Mouse (Mus musculus) hindbrain, embryonic 15.5 days (tissue): ENCODE data around the gene Mast4. TPM values are rescaled to one million over a fixed set of nuclear protein-coding genes. Genes with fewer than 3 reads are reported as not detected.

Source experiments
- ATAC-seq: fragments of 200-750 bp; cut with Nextera tagmentation; 2 replicates; pipeline ENCODE4 v1.8.0; 2017; ENCODE audit warnings: low read depth, moderate number of reproducible peaks, moderate TSS enrichment; ENCODE audit not compliant: low FRiP score
- H3K27ac ChIP-seq: fragments of 300-500 bp; sonication (generic); replicated peaks from 2 replicates; pipeline ENCODE4 v1.5.1; 2015; ENCODE audit warnings: mild to moderate bottlenecking, inconsistent platforms
- H3K27me3 ChIP-seq: fragments of 300-500 bp; sonication (generic); 2 replicates; pipeline ENCODE4 v1.6.1; 2015; ENCODE audit warnings: control low read depth, inconsistent platforms
- H3K36me3 ChIP-seq: fragments of 300-500 bp; sonication (generic); 2 replicates; pipeline ENCODE4 v1.6.1; 2015; ENCODE audit warnings: control low read depth, inconsistent platforms
- H3K4me1 ChIP-seq: fragments of 300-500 bp; sonication (generic); replicated peaks from 2 replicates; pipeline ENCODE4 v1.6.1; 2015; ENCODE audit warnings: control low read depth, inconsistent platforms
- H3K4me2 ChIP-seq: fragments of 300-500 bp; sonication (generic); 2 replicates; pipeline ENCODE4 v1.6.1; 2015; ENCODE audit warnings: moderate library complexity, mild to moderate bottlenecking, inconsistent platforms
- H3K4me3 ChIP-seq: fragments of 300-500 bp; sonication (generic); 2 replicates; pipeline ENCODE4 v1.5.1; 2015; ENCODE audit warnings: mild to moderate bottlenecking, inconsistent platforms
- H3K9ac ChIP-seq: fragments of 300-500 bp; sonication (generic); 2 replicates; pipeline ENCODE4 v1.6.1; 2015; ENCODE audit warnings: inconsistent platforms
- H3K9me3 ChIP-seq: fragments of 300-500 bp; sonication (generic); 2 replicates; pipeline ENCODE4 v1.6.1; 2016; ENCODE audit warnings: control low read depth, inconsistent platforms
- WGBS: fragments of 180-500 bp; shearing (Covaris S2); methylation state at CpG from one replicate; pipeline ENCODE4 v1.1.7; 2015; 5-methylcytosine and 5-hydroxymethylcytosine counted together
- polyA plus RNA-seq: library from polyadenylated mRNA; unstranded; fragments of >200 nt; fragmentation: Nextera tagmentation; extraction: Ambion mirVana; gene quantifications from 2 replicates; pipeline ENCODE4 v1.2.1, GENCODE M21; 2015

The Mast4 gene
- polyA plus RNA-seq, 1 experiment from 2014 or later: 29.1 TPM

- no peak for ATAC-seq
- Histone ChIP-seq H3K4me1 (peaks cover 15% of the 10 kb centered on the region), H3K27ac (no peak overlapping the region), H3K36me3 (no peaks in the 10 kb centered on the region), H3K27me3 (no peaks in the 10 kb centered on the region), H3K4me2 (no peak overlapping the region), H3K9me3 (0 out of 2 replicates have a peak, but pooled peaks cover 5% of the 10 kb centered on the region), H3K9ac (no peak overlapping the region), H3K4me3 (no peak overlapping the region)
- WGBS: 72% methylated on average over 11 of the region's 11 CpGs
These were observed 462.8 kb downstream of the Mast4 start for GRCm38 (mm10) chr13:102871380-102872104.

GRCm38 (mm10) chr13:102869541-102869940 is 464.8 kb downstream of the Mast4 start:
- no peaks in the 10 kb centered on the region for H3K27me3 ChIP-seq
- H3K4me3 ChIP-seq: no peak overlapping the region
- WGBS: 73% methylated on average over 4 of the region's 4 CpGs
- H3K27ac ChIP-seq: no peak overlapping the region
- no peak overlapping the region for H3K4me2 ChIP-seq
- no peaks in the 10 kb centered on the region for H3K36me3 ChIP-seq
- 0 out of 2 replicates have a peak, but pooled peaks cover 5% of the 10 kb centered on the region for H3K9me3 ChIP-seq
- H3K4me1 ChIP-seq: peaks cover 16% of the 10 kb centered on the region
- no peak for ATAC-seq
- no peak overlapping the region for H3K9ac ChIP-seq

GRCm38 (mm10) chr13:102866816-102867215 is 467.5 kb downstream of the Mast4 start:
- Histone ChIP-seq H3K4me2 (no peak overlapping the region), H3K4me3 (no peak overlapping the region), H3K27ac (0 out of 2 replicates have a peak overlapping the region, but pooled peaks have one; percentile 21), H3K27me3 (no peaks in the 10 kb centered on the region), H3K4me1 (peaks cover 16% of the 10 kb centered on the region), H3K9me3 (0 out of 2 replicates have a peak, but pooled peaks cover 5% of the 10 kb centered on the region), H3K36me3 (no peaks in the 10 kb centered on the region), H3K9ac (no peak overlapping the region)
- no peak for ATAC-seq

GRCm38 (mm10) chr13:102865971-102866724 is 468.1 kb downstream of the Mast4 start:
- H3K27ac ChIP-seq: 0 out of 2 replicates have a peak overlapping the region, but pooled peaks have one; percentile 47
- 0 out of 2 replicates have a peak, but pooled peaks cover 5% of the 10 kb centered on the region for H3K9me3 ChIP-seq
- peaks cover 16% of the 10 kb centered on the region for H3K4me1 ChIP-seq
- no peaks in the 10 kb centered on the region for H3K36me3 ChIP-seq
- ATAC-seq: no peak
- 30% methylated on average over 11 of the region's 11 CpGs for WGBS
- no peak overlapping the region for H3K4me3 ChIP-seq
- H3K27me3 ChIP-seq: no peaks in the 10 kb centered on the region
- no peak overlapping the region for H3K9ac ChIP-seq
- H3K4me2 ChIP-seq: no peak overlapping the region

- H3K9ac ChIP-seq: no peak overlapping the region
- 0 out of 2 replicates have a peak overlapping the region, but pooled peaks have one; percentile 47 for H3K27ac ChIP-seq
- peaks cover 16% of the 10 kb centered on the region for H3K4me1 ChIP-seq
- H3K36me3 ChIP-seq: no peaks in the 10 kb centered on the region
- no peak overlapping the region for H3K4me2 ChIP-seq
- no peak overlapping the region for H3K4me3 ChIP-seq
- H3K9me3 ChIP-seq: 0 out of 2 replicates have a peak, but pooled peaks cover 5% of the 10 kb centered on the region
- no peaks in the 10 kb centered on the region for H3K27me3 ChIP-seq
- no peak for ATAC-seq
- 60% methylated on average over 3 of the region's 3 CpGs for WGBS
These were observed 468.8 kb downstream of the Mast4 start for GRCm38 (mm10) chr13:102865494-102865893.

GRCm38 (mm10) chr13:102864840-102865239 is 469.5 kb downstream of the Mast4 start:
- Histone ChIP-seq H3K4me1 (peaks cover 16% of the 10 kb centered on the region), H3K27ac (no peak overlapping the region), H3K27me3 (no peaks in the 10 kb centered on the region), H3K9me3 (0 out of 2 replicates have a peak, but pooled peaks cover 5% of the 10 kb centered on the region), H3K9ac (no peak overlapping the region), H3K4me2 (no peak overlapping the region), H3K4me3 (no peak overlapping the region), H3K36me3 (no peaks in the 10 kb centered on the region)
- ATAC-seq: no peak
- WGBS: 91% methylated on average over 1 of the region's 1 CpGs

- no peaks in the 10 kb centered on the region for H3K27me3 ChIP-seq
- H3K4me2 ChIP-seq: no peak overlapping the region
- H3K9ac ChIP-seq: no peak overlapping the region
- H3K36me3 ChIP-seq: no peaks in the 10 kb centered on the region
- WGBS: 93% methylated on average over 2 of the region's 2 CpGs
- H3K27ac ChIP-seq: no peak overlapping the region
- H3K4me3 ChIP-seq: no peak overlapping the region
- H3K9me3 ChIP-seq: 0 out of 2 replicates have a peak, but pooled peaks cover 5% of the 10 kb centered on the region
- H3K4me1 ChIP-seq: peaks cover 16% of the 10 kb centered on the region
- ATAC-seq: no peak
These were observed 470.2 kb downstream of the Mast4 start for GRCm38 (mm10) chr13:102864079-102864478.

- 66% methylated on average over 2 of the region's 2 CpGs for WGBS
- H3K4me1 ChIP-seq: peaks cover 16% of the 10 kb centered on the region
- H3K27me3 ChIP-seq: no peaks in the 10 kb centered on the region
- H3K27ac ChIP-seq: no peak overlapping the region
- no peak overlapping the region for H3K4me3 ChIP-seq
- H3K9me3 ChIP-seq: 0 out of 2 replicates have a peak, but pooled peaks cover under 1% of the 10 kb centered on the region
- no peak for ATAC-seq
- no peaks in the 10 kb centered on the region for H3K36me3 ChIP-seq
- H3K4me2 ChIP-seq: no peak overlapping the region
- no peak overlapping the region for H3K9ac ChIP-seq
These were observed 471.3 kb downstream of the Mast4 start for GRCm38 (mm10) chr13:102862981-102863380.

GRCm38 (mm10) chr13:102862397-102862796 is 471.9 kb downstream of the Mast4 start:
- Histone ChIP-seq H3K27ac (no peak overlapping the region), H3K36me3 (no peaks in the 10 kb centered on the region), H3K27me3 (no peaks in the 10 kb centered on the region), H3K4me2 (no peak overlapping the region), H3K4me3 (no peak overlapping the region), H3K4me1 (peaks cover 16% of the 10 kb centered on the region), H3K9me3 (no peaks in the 10 kb centered on the region), H3K9ac (no peak overlapping the region)
- ATAC-seq: no peak
- WGBS: 84% methylated on average over 2 of the region's 2 CpGs

- no peak overlapping the region for H3K9ac ChIP-seq
- WGBS: 91% methylated on average over 7 of the region's 7 CpGs
- no peak for ATAC-seq
- H3K27me3 ChIP-seq: no peaks in the 10 kb centered on the region
- H3K4me2 ChIP-seq: no peak overlapping the region
- H3K9me3 ChIP-seq: no peaks in the 10 kb centered on the region
- H3K36me3 ChIP-seq: no peaks in the 10 kb centered on the region
- H3K27ac ChIP-seq: no peak overlapping the region
- H3K4me3 ChIP-seq: no peak overlapping the region
- peaks cover 4% of the 10 kb centered on the region; the same call in 1 of the 2 replicates for H3K4me1 ChIP-seq
These were observed 473.6 kb downstream of the Mast4 start for GRCm38 (mm10) chr13:102860733-102861132.

- H3K4me2 ChIP-seq: no peak overlapping the region
- 76% methylated on average over 3 of the region's 3 CpGs for WGBS
- ATAC-seq: no peak
These were observed 474.2 kb downstream of the Mast4 start for GRCm38 (mm10) chr13:102860135-102860534.

GRCm38 (mm10) chr13:102857539-102857838 is 476.8 kb downstream of the Mast4 start:
- 97% methylated on average over 3 of the region's 3 CpGs for WGBS
- ATAC-seq: no peak
- Histone ChIP-seq H3K4me3 (no peak overlapping the region), H3K9ac (no peak overlapping the region), H3K27ac (no peak overlapping the region), H3K4me1 (no peaks in the 10 kb centered on the region), H3K4me2 (no peak overlapping the region), H3K36me3 (no peaks in the 10 kb centered on the region), H3K27me3 (no peaks in the 10 kb centered on the region), H3K9me3 (no peaks in the 10 kb centered on the region)

More at GRCm38 (mm10) chr13:102860135-102860534, 474.2 kb downstream of the Mast4 start:
- Histone ChIP-seq H3K27ac (no peak overlapping the region), H3K27me3 (no peaks in the 10 kb centered on the region), H3K4me1 (no peaks in the 10 kb centered on the region), H3K9ac (no peak overlapping the region), H3K36me3 (no peaks in the 10 kb centered on the region), H3K9me3 (no peaks in the 10 kb centered on the region), H3K4me3 (no peak overlapping the region)
